Mouse (Mus musculus) CD8-positive naive resting alpha-beta T cell, adult 2 months (primary cell): ENCODE data around the gene Dhrs1.

Experiments
- DNase-seq, 2 experiments: peaks; one replicate each; pipeline ENCODE4 v3.0.0; 2022; ENCODE audit warnings: low read depth in 2 of 2, low spot score in 2 of 2

Gene Dhrs1

DNA sequence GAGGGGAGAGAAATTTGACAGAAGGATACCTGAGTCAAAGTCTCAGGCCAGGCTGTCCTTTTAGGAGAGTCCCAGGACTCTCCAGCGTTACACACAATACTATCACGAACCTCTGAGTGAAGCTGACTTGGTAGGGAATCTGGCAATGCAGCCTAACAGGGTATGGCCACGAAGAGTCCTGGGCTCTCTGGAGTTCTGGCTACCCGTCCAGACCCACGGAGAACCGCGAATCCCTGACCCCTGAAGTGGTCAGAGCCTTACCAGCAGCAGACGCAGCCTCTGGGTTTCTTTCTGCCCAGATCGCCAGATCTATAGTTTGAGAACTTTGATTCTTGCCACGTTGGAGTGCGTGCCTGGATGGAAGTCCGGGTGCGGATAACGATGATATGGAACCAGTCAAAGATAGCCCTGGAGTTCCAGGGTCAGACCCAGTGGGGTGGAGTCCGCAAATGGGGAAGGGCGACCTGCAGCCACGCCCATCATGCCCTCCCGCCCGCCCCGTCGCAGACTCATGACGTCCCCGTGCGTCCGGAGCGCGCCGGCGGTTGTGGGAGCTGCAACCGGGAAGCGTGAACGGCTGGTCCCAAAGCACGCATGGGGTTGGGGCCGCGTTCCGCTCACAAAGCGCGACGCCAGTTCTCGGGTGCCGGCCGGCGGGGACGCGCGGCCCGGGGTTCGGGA is at the start of gene Dhrs1, which contains the start of gene Nop9:
TSS of gene Dhrs1 (minus strand) at position 511 of the 681 bp plus-strand sequence.
TSS of gene Nop9 (plus strand) at position 514 of the 681 bp plus-strand sequence.
- DNase-seq, result peak; percentile 59 to 71

DNA sequence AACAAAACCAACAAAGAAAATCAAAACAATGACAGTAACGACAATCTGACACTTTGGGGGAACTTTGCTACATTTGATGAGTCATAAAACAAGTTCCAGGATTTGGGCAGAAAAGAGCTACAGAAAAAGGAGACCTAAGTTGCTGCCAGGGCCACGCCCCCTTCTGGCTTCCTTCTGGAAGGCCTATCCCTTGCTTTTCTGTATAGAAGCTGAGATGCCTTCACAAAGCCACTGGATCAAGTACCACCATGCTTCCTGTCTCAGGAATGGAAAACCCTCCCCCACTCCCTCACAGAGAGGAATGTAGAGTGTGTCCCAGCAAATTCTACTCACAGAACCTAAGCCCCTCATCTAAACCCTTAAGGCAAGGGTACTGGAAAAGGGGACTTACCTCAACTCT is 48.5 kb upstream of the Dhrs1 start:
- no peak for DNase-seq

DNA sequence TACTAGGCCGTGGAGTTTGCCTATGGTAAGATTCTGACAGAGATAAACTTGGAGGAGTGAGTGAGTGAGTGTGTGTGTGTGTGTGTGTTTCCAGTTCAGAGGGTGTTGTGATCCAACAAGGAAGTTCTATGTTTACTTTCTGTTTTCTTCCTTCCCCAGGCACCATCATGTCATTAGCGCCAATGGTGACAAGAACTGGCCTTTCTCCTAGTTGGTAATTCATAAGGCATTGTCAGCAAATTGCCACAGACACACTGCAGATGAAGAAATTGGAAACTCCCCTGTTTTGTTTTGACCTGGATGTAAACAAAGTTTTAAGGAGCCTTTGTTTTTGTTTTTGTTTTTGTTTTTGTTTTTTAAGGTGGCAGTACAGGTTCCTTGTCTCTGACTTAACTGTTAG is 48.0 kb upstream of the Dhrs1 start:
- no peak for DNase-seq

DNA sequence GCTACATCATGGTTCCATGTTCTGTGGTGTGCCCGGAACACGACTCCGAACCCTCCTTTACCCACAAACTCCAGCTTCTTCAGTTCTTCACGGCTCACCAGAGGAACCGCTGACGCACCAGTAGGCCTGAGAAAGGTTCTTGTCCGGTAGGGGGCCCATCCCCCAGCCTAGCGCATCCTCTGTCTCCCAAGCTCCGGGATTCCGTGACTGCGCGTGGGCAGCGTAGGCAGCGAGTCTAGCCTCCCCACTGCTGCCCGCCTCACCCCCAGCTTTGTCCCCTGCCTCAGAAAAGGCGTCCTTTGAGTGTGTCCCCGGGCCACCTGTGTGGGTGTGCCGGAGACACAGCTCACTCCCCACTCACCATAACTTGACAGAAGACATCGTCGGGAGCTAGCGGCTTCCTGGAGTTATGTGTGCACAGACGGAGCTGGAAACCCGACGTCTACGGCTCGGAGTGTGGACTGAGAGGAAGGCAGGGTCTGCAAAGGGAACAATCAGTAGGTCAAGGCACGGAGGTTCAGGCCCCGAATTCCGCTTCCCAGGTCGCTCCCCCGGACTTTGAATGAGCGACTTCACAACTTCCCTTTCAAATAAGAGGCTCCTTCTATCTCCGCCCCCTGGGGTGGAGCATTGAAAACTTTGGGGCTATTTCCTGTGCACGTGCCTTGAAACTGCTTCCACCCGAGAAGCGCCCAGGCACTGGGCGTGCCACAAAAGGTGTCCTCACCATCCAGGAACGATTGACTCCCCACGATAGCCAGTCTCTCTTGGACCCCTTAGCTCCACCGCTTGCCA is 43.0 kb upstream of the Dhrs1 start, which contains the start of gene Ripk3:
TSS of gene Ripk3 (minus strand) at position 610 of the 795 bp plus-strand sequence.
- peak; percentile 57 to 70 for DNase-seq

DNA sequence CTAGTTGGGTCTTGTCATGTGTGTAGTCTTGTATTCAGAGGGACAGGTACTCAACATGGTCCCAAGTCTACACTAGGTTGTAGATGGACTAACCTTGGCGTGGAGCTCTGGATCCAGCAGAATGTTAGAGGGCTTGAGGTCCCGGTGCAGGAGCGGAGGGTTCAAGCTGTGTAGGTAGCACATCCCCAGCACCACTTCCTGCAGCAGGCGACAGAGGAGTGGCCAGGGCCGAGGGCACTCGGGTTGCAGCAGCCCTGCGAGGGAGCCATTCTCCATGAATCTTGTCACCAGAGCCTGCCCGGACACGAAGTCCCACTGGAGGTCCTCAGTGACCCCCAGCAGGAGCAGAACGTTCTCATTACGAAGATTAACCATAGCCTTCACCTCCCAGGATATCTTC is 42.2 kb upstream of the Dhrs1 start:
- DNase-seq, result peak in 1 of 2 experiments; percentile 1

DNA sequence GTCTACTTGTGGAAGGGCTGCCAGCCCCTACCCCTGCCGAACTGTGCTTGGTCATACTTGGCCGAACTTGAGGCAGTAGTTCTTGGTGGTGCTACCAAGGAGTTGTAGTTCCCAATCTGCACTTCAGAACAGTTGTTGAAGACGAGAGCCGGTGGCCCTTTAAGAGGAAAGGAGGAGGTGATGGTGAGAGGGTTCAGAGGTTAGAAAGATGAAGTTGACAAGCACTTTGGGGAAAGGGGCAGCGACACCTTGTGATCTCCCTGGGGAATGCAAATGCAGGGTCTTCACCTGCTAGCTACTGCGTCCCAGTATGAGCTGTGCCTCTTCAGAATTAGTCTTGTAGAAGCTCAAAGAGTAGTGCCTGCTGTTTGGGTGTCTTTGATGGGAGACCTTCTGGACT is 39.7 kb upstream of the Dhrs1 start:
- no peak for DNase-seq

DNA sequence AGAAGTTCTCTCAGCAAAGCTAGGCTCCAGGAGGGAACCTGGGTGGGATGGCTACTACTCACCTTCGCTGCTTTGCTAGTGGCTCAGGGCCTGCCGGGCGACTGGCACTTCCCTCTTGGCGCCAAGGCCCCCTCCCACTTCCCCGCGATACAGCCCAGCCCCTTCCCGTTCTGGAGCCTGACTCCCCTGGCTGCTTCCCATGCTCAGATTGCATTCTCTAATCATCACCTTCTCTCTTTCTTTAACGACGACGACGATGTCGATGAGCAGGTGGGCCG is 38.4 kb upstream of the Dhrs1 start, which contains the start of gene Adcy4:
TSS of gene Adcy4 (minus strand) at position 138 of the 278 bp plus-strand sequence.
- DNase-seq, result no peak

DNA sequence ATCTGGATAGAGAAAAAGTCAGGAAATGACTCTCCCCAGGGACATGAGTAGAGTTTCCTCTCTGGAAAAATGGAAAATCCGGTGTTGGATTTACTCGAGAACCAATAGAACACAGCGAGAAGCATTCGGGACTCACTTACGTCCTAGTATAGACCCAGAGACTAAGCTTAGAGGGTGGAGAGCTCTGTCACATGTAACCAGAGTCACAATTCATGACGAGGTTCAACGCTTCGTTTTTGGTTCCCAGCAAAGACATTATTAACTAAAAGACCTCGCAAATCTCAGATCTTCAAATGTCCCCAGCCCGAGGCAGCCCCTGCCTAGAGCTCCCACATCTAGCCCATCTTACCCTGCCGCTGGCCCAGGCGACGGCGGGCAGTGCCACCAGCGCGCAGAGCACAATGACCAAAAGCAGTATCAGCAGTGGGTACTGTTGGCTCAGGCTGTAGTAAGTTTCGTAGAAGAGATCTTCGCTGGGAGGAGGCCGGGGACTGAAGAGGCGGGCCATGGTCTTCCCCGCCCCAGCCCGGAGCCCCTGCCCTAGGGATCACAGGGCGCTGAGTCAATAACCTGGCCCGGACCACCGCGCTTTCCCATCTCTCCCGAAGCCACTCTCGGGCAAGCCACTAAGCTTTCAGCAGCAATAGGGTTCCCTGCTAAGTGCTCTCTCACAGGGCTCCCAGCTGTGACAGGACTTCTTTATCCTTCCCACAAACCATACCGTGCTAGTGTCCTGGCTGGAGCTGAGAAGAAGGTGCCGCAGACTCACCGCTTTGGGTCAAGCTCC is 37.9 kb upstream of the Dhrs1 start:
- DNase-seq, result peak in 1 of 2 experiments; percentile 0

DNA sequence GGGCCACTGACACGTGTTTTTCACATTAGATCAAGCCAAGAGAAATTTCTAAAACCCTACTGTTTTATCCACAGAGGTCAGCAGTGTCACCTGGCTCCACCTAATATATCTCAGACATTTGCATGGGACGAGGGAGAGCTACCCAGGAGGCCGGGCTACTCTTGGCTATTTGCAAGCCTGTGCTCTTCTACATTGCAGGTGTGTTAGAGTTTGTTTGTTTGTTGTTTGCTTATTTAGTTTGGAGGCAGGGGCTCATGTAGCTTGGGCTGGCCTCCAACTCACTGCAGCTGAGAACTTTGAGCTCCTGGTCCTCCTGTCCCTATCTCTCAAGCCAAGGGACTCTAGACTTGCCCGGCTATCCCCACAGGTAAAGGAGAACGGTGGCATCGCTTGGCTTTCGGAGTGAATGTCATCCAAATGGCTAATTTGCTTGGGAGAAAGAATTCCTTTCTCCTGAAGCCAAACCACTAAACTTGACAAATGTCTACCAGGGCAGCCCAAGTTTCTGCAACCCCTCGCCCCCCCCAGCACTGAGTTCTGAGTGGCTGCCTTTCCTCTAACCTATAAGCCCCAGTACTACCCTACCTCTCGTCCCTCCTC is 37.0 kb upstream of the Dhrs1 start:
- no peak for DNase-seq

DNA sequence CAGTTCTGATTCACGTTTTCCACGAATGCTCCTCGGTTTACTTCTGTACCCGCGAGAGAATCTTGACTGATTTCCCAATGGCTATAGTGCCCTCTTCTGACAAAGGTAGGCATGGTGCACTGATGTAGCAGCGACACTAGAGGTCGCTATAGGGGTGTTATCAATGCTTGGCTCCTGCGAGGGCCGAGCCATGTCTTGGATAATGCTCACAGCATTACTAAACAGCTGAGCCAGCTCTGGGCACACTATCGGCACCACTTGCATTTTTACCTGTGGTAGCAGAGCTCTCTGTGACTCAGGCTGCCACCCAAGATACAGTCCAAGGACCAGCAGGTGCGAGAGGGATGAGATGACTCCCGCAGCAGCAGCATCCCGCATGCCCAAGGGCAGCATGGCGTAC is 35.8 kb upstream of the Dhrs1 start:
- peak; percentile 31 to 46 for DNase-seq

DNA sequence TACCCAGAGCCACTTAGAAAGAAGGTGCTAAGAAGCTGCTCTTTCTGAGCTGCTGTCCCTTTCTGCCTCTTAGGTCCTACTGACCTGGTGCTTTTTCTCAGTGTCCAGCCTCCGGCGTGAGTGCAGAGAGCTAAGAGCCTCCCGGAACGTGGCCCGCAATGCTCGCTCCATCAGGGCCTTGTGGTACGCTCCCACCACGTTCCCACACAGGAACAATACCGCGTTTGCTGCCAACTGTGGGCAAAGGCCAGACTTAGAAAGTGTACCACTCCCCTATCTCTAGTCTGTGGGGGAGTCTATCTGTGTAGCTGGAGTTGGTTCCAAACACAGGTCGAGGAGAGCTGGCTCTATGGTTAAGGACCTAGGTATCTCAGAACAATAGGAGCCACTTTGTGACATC is 35.2 kb upstream of the Dhrs1 start:
- no peak for DNase-seq

DNA sequence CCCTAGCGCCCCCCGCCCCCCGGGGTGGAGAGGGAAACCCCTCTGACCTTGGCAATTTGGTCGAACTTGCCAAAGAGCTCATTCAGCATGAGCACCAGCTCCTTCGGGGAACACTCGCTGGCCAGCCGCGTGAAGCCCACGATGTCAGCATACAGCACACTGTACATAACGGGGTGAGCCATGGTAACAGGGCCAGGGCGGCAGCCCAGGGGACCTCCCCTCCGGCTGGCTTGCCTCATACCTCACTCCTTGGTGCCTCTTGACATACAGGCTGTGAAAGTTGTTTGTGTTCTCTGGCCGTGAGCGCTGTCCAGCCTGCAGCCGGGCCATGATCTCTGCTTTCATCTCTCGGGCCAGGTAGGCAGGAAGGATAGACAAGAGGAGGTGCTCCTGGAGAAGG is 34.2 kb upstream of the Dhrs1 start:
- DNase-seq, result no peak

DNA sequence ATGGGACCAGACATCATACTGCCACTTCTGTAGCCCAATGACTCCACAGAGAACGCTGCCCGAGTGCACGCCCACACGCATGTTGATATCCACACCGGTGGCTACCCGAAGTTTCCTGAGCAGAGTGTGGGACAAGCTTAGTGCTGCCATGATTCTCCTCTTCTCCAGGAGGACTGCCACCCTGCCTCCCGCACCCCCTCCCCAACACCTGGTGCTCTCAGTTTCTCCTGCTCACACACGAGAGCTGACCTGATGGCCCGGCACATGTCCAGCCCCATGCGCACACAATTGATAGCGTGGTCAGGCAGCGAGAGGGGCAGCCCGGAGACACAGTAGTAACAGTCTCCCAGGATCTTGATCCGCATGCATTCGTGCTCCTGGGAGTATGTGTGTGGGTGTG is 33.2 kb upstream of the Dhrs1 start:
- DNase-seq, result no peak

DNA sequence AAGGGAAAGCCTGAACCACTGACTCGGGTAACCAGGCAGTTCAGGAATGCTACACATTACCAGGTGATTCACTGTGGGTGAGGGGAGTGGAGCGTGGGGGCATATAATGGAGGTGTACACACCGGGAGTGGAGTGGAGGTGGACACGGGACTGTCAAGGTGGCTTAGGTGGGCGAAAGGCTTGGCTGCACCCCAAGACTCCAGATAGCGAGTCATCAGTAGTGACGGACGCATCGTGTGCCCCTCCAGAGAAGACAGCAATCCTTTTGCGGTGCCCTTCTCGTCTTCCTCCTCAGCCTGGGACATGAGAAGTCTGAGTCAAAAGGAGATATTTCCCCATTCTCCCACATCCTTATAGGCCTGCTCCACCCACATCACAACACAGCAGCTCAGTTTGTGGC is 32.3 kb upstream of the Dhrs1 start:
- no peak for DNase-seq

DNA sequence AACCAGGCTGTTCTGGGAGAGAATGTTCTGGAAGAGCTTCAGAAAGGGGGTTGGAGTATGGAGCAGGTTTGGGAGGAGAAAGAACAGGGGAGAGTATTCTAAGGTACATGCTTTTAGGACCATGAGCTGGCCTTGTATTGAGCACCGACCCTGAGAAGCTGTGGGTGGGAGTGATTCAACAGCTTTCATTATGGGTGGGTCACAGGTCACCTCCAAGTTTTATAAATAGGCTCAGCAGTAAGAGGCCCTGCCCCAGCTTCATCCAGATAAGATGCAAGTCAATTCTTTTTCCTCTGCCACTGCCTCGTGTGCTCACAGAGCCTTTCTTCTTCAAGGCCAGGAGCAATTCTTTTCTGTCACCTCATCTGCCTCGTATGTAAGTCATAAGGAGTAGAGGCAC is 31.7 kb upstream of the Dhrs1 start:
- no peak for DNase-seq

DNA sequence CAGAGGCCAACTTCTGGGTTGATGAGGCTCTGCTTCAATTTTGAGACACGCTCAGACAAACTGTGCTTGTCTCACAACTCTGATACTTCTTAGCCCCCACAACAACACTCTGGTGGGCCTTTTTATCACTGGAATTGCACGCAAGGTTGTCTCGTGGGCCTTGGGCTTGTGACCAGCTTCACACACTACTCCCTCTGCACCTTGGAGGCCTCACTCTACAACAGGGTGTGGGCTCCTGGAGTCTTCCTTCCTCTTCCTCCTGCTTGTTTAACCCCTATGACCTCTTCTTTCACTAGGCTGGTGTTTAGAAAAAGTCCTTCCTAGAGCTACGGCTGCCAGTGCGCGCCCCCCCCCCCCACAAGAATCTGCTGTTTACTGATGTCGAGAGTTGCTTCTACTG is 31.2 kb upstream of the Dhrs1 start:
- DNase-seq, result no peak

DNA sequence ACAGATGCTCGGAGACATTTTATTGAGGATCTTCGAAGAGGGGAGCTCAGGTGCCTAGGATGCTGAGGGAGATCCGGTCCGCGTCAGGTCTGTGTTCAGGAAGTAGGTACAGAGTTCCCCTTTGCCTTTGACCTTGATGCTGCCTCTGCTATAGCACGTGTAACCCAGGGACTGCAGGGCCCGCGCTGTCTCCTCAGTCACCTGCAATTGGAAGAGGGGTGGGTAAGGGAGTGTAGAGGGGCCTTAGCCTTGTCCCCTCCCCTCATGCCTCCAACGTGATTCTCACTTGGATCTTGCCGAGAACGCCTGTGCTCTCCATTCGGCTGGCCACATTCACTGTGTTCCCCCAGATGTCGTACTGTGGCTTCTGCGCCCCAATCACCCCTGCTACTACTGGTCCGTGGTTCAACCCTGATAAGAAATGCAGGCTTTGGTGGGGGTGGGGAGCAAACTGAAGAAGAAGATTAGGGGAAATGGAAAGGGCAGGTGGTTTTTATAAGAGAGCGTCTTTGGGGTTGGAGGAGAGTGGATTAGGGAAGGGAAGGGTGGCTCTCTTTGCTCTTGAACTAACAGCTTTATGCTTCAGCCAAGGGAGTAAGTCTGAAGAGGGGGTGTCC is 23.7 kb upstream of the Dhrs1 start:
- DNase-seq, result no peak

DNA sequence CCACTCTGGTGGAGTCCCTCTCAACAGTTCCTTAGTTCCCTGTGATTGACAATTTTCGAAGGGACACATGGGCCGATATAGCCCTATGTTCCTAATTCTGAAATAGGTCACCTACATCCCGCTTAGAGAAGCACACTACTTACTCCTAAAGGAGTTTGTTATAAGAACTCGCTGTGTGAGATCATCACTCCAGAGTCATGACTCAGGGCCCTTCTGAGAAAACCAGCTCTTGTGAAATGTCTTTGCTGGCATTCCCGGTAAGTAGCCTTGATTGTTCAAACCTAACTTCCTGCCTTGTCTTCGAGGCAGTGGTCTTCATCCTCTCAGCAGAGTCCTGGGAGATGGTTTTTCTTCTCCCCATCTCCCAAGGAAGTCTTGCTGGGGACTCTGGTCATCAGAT is 23.1 kb upstream of the Dhrs1 start:
- DNase-seq, result no peak

DNA sequence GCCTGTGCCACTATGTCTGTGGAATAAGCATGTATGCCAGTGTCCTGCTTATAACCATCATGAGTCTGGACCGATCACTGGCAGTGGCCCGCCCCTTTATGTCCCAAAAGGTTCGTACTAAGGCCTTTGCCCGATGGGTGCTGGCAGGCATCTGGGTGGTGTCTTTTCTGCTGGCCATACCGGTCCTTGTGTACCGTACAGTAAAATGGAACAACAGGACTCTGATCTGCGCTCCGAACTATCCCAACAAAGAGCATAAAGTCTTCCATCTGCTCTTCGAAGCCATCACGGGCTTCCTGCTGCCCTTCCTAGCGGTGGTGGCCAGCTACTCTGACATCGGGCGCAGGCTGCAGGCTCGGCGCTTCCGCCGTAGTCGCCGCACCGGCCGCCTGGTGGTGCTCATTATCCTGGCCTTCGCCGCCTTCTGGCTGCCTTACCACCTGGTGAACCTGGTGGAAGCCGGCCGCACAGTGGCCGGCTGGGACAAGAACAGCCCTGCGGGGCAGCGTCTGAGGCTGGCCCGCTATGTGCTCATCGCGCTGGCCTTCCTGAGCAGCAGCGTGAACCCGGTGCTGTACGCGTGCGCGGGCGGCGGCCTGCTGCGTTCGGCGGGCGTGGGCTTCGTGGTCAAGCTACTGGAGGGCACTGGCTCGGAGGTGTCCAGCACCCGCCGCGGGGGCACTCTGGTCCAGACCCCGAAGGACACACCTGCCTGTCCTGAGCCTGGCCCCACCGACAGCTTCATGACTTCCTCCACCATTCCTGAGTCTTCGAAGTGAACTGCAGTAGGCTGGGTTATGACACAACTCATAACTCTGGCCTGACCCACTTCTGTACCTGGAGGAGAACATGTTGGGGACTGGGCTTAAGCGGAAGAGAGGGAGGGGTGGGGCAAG is 22.3 kb upstream of the Dhrs1 start:
- no peak for DNase-seq

DNA sequence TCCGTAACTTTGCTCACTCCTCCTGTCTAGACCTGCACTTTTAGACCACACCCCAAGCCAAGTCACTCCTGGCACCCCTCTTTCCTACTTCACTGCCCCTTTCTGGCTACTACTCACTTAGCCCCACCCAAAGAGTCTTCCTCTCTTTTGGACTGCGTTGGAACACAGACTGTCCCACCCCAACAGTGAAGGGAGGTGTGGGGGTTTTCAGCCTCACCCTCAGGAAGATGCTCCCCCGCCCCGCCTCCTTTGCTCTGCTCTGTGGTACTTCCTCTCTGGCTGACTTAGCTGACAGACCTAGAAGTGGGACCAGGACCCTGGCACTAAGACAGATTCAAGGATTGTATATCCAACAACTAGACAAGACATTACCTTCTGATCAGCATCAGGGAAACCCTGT is 20.2 kb upstream of the Dhrs1 start, which contains the start of gene Ltb4r1:
TSS of gene Ltb4r1 (plus strand) at position 267 of the 400 bp plus-strand sequence.
- DNase-seq, result no peak
